Mouse (Mus musculus): ENCODE measurements around the gene Wnt2b.

Gene Wnt2b

GRCm38 (mm10) chr3:104905389-104905788 is 56.3 kb downstream of the Wnt2b start:
- in situ Hi-C loops (cut with MboI, MseI): no loop called here

- in situ Hi-C loops (cut with MboI, MseI): no loop called here
Measured at GRCm38 (mm10) chr3:104901154-104901553, 60.6 kb downstream of the Wnt2b start.

- in situ Hi-C loops (cut with MboI, MseI): no loop called here
Measured at GRCm38 (mm10) chr3:104896141-104896540, 65.6 kb downstream of the Wnt2b start.
